Mouse (Mus musculus) heart, embryonic 15.5 days (tissue): ENCODE results near the gene Epm2aip1. TPM values are rescaled to one million over a fixed set of nuclear protein-coding genes. Genes with fewer than 3 reads are reported as not detected.

Source experiments
- ATAC-seq: fragments of 200-750 bp; cut with Nextera tagmentation; replicated peaks from 2 replicates; pipeline ENCODE4 v1.8.0; 2017; ENCODE audit warnings: low read depth, moderate TSS enrichment; ENCODE audit not compliant: insufficient number of reproducible peaks, insufficient read depth, low FRiP score
- H3K27ac ChIP-seq: fragments of 300-500 bp; sonication (generic); 2 replicates; pipeline ENCODE4 v1.5.1; 2015; ENCODE audit warnings: mild to moderate bottlenecking, inconsistent platforms
- H3K27me3 ChIP-seq: fragments of 300-500 bp; sonication (generic); 2 replicates; pipeline ENCODE4 v1.6.1; 2015; ENCODE audit warnings: inconsistent platforms
- H3K36me3 ChIP-seq: fragments of 300-500 bp; sonication (generic); 2 replicates; pipeline ENCODE4 v1.6.1; 2015; ENCODE audit warnings: mild to moderate bottlenecking, inconsistent platforms
- H3K4me1 ChIP-seq: fragments of 300-500 bp; sonication (generic); replicated peaks from 2 replicates; pipeline ENCODE4 v1.6.1; 2015; ENCODE audit warnings: inconsistent platforms
- H3K4me2 ChIP-seq: fragments of 300-500 bp; sonication (generic); 2 replicates; pipeline ENCODE4 v1.6.1; 2015; ENCODE audit warnings: inconsistent platforms, mild to moderate bottlenecking, moderate library complexity
- H3K4me3 ChIP-seq: fragments of 300-500 bp; sonication (generic); 2 replicates; pipeline ENCODE4 v1.5.1; 2015; ENCODE audit warnings: mild to moderate bottlenecking, inconsistent platforms
- H3K9ac ChIP-seq: fragments of 300-500 bp; sonication (generic); 2 replicates; pipeline ENCODE4 v1.6.1; 2015; ENCODE audit warnings: mild to moderate bottlenecking, inconsistent platforms
- H3K9me3 ChIP-seq: fragments of 300-500 bp; sonication (generic); replicated peaks from 2 replicates; pipeline ENCODE4 v1.6.1; 2016; ENCODE audit warnings: inconsistent platforms
- WGBS: fragments of 180-500 bp; shearing (Covaris S2); methylation state at CpG from one replicate; pipeline ENCODE4 v1.1.7; 2015; ENCODE audit warnings: mixed read lengths; 5-methylcytosine and 5-hydroxymethylcytosine counted together
- polyA plus RNA-seq: library from polyadenylated mRNA; unstranded; fragments of >200 nt; fragmentation: Nextera tagmentation; extraction: Ambion mirVana; gene quantifications from 2 replicates; pipeline ENCODE4 v1.2.1, GENCODE M21; 2015

Epm2aip1 gene
- polyA plus RNA-seq, 1 experiment from 2014 or later = 18.4 TPM

DNA sequence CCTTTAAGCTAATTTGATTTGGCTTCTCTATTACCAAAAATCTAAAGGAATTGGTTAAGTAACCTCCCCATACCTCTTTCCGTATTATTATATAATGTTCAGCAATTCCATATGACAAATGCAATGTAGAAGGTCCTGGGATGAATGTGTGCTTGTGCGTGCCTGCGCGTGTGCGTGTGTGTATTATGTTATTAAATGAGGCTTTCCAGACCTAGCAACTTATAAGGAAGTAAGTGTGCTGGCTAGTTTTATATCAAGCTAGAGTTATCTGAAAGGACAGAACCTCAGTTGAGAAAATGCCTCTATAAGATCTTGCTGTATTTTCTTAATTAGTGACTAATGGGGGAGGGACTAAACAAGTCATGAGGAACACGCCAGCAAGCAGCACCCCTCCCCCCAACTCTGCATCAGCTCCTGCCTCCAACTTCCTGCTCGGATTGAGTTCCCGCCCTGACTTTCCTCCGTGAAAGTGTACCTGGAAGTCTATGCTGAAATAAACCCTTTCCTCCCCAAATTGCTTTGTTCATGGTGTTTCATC, 17.6 kb downstream of the Epm2aip1 start:
- Histone ChIP-seq H3K36me3 (no peaks in the 10 kb centered on the region), H3K4me1 (peaks cover 8% of the 10 kb centered on the region), H3K9me3 (no peaks in the 10 kb centered on the region), H3K27me3 (no peaks in the 10 kb centered on the region), H3K4me3 (peak overlapping the region; percentile 7; the same call in 1 of the 2 replicates), H3K27ac (no peak overlapping the region), H3K9ac (no peak overlapping the region), H3K4me2 (peak overlapping the region; percentile 40)
- ATAC-seq = no peak
- WGBS = 48% methylated on average over 9 of the region's 9 CpGs

DNA sequence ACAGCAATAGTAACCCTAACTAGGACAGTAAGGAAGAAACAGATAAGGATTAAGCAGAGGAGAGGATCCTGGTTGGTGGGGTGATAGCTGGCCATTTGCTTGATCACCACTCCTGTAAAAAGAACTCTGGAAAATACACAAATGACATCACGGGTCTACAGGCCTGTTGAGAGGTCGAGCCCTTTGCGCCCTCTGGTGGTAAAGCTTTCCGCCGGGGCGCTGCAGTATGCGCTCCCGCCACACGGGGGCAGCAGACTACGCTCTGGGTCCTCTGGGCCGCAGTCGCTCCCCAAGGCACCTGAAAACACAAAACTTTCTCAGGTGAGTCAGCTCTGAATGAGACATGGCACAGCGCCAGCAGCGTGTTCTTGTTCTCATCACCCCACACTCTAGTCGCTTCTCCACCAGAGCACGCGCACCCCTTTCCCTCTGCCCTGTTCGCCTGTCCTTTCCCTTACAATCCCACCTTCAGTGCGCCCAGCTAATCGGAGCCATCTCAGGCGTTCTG, 18.2 kb downstream of the Epm2aip1 start:
- Histone ChIP-seq H3K9me3 (no peaks in the 10 kb centered on the region), H3K9ac (no peak overlapping the region), H3K36me3 (no peaks in the 10 kb centered on the region), H3K27me3 (no peaks in the 10 kb centered on the region), H3K4me1 (peaks cover 8% of the 10 kb centered on the region), H3K4me3 (peak overlapping the region; percentile 7; the same call in 1 of the 2 replicates), H3K4me2 (peak overlapping the region; percentile 40), H3K27ac (no peak overlapping the region)
- peak; percentile 51 for ATAC-seq
- 14% methylated on average over 21 of the region's 21 CpGs for WGBS

DNA sequence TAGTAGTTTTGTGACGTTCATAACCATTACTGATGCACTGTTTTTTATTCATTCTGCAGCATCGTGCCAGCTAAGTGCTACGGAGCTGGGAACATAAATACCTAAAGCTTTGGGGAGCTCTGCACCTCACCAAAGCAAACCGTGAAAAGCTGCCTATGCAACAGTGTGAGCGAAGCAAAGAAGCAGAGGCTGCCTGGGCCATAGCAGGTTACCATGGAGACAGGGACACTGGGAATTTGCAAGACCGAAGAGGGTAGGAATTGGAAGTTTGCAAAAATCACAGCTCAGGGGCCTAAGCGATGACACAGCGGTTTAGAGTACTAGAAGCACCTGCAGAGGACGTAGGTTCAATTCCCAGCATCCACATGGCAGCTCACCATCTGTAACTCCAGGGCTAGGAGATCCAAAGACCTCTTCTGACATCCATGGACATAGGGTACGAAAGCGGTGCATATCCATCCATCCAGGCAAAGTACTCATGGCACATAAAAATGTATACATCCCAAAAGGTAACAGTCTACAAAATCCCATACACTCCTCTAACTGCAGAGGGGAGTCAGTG, 18.9 kb downstream of the Epm2aip1 start:
- ATAC-seq = no peak

DNA sequence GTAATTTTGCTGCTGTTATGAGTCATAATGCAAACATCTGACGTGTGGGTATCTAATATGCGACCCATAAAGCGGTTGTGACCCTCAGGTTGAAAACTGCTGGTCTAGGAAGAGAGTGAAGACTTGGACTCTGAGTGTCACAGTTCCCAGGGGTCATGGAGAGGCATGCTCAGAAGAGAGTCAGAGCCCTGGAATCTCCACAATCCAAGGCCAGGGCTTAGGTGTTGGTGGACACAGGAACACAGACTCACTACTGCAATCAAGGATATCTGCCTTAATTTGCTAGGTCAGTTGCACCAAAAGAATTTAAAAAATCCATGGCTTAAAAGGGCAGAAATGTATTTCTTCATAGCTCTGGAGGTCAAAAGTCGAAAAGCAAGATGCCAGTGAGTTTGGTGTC, 21.5 kb downstream of the Epm2aip1 start:
- Histone ChIP-seq H3K9me3 (no peaks in the 10 kb centered on the region), H3K4me2 (no peak overlapping the region), H3K27ac (no peak overlapping the region), H3K4me3 (no peak overlapping the region), H3K27me3 (no peaks in the 10 kb centered on the region), H3K4me1 (peaks cover 4% of the 10 kb centered on the region), H3K36me3 (no peaks in the 10 kb centered on the region), H3K9ac (no peak overlapping the region)
- no peak for ATAC-seq
- 73% methylated on average over 4 of the region's 4 CpGs for WGBS

More for the DNA sequence above, 18.9 kb downstream of the Epm2aip1 start:
- 80% methylated on average over 11 of the region's 11 CpGs for WGBS
- Histone ChIP-seq H3K9me3 (no peaks in the 10 kb centered on the region), H3K4me3 (no peak overlapping the region), H3K27me3 (no peaks in the 10 kb centered on the region), H3K4me2 (no peak overlapping the region), H3K4me1 (peaks cover 7% of the 10 kb centered on the region), H3K27ac (no peak overlapping the region), H3K36me3 (no peaks in the 10 kb centered on the region), H3K9ac (no peak overlapping the region)

DNA sequence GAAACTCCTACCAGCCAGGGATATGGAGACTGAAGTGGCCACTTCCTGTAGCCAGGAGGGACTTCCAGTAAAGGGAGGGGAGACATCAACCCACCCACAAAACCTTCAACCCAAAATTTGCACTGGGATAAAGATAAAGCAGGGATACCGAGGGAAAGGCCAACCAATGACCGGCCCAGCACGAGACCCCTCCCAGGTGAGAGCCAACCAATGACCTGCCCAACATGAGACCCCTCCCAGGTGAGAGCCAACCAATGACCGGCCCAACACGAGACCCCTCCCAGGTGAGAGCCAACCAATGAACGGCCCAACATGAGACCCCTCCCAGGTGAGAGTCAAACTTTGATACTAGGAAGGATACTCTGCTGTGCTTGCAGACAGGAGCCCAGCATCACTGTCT, 23.2 kb downstream of the Epm2aip1 start:
- Histone ChIP-seq H3K27ac (no peak overlapping the region), H3K9ac (no peak overlapping the region), H3K9me3 (no peaks in the 10 kb centered on the region), H3K4me1 (no peaks in the 10 kb centered on the region; the same call in 1 of the 2 replicates), H3K36me3 (no peaks in the 10 kb centered on the region), H3K27me3 (no peaks in the 10 kb centered on the region), H3K4me3 (no peak overlapping the region), H3K4me2 (no peak overlapping the region)
- WGBS = 82% methylated on average over 6 of the region's 6 CpGs
- no peak for ATAC-seq

DNA sequence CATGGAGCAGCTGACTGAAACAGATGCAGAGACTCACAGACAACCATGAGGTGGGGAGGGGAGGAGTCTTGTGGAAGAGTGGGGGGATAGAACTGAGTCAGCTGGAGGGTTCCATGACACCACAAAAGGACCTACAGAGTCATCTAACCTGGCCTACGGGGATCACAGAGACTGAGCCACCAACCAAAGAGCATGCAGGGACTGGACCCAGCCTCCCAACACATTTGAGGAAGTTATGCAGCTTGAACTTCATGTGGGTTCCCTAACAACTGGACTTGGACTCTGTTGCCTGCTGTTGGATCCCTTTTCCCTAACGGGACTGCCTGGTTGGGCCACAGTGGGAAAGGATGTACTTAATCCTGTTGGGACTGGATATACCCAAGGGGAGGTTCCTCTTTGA, 23.6 kb downstream of the Epm2aip1 start:
- H3K27ac ChIP-seq = no peak overlapping the region
- WGBS = 67% methylated on average over 2 of the region's 2 CpGs
- no peak overlapping the region for H3K9ac ChIP-seq
- H3K4me3 ChIP-seq = no peak overlapping the region
- no peaks in the 10 kb centered on the region for H3K4me1 ChIP-seq
- no peak overlapping the region for H3K4me2 ChIP-seq
- no peaks in the 10 kb centered on the region for H3K9me3 ChIP-seq
- H3K36me3 ChIP-seq = no peaks in the 10 kb centered on the region
- no peak for ATAC-seq
- no peaks in the 10 kb centered on the region for H3K27me3 ChIP-seq

DNA sequence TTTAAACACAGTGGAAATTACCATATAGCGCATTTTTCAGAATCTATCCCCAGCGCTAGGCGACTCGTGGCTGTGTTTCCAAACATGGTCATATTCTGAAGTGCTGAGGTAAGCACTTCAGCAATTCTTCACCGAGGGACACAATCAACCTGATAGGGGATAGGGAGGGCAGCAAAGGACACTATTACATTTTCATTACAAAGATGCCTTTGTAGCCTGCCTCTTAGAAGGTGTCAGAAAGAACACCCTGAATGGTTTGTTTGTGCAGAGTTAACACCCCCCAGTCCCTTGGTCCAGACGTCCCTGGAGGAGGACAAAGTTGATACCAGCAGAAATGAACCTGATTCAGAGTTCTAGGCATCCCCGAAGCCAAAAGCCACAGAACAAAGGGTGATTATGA, 24.7 kb downstream of the Epm2aip1 start:
- H3K27me3 ChIP-seq = no peaks in the 10 kb centered on the region
- H3K36me3 ChIP-seq = no peaks in the 10 kb centered on the region
- H3K4me3 ChIP-seq = no peak overlapping the region
- no peak for ATAC-seq
- no peak overlapping the region for H3K4me2 ChIP-seq
- no peak overlapping the region for H3K9ac ChIP-seq
- 68% methylated on average over 7 of the region's 7 CpGs for WGBS
- no peaks in the 10 kb centered on the region for H3K9me3 ChIP-seq
- no peak overlapping the region for H3K27ac ChIP-seq
- H3K4me1 ChIP-seq = no peaks in the 10 kb centered on the region

DNA sequence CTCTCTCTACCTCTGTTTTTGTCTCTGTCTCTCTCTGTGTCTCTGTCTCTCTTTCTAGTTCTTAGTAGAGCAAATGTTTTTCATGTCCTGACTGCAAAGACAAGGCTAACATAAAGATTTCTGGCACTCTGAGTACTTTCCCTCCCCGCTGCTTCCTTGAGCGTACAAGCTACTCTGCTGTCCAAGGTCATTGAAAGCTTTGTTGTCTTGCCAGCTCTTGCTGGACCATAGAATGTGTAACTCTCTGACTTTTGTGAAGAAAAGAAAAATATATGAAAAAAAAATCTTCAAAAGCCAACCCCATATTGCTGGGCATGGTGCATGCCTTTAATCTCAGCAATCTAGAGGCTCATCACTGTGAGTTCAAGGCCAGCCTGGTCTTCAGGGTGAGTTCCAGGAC, 26.9 kb downstream of the Epm2aip1 start:
- no peak overlapping the region for H3K4me3 ChIP-seq
- no peaks in the 10 kb centered on the region for H3K27me3 ChIP-seq
- H3K4me2 ChIP-seq = no peak overlapping the region
- no peaks in the 10 kb centered on the region for H3K4me1 ChIP-seq
- H3K36me3 ChIP-seq = no peaks in the 10 kb centered on the region
- no peak overlapping the region for H3K27ac ChIP-seq
- 55% methylated on average over 2 of the region's 2 CpGs for WGBS
- no peak overlapping the region for H3K9ac ChIP-seq
- ATAC-seq = no peak
- no peaks in the 10 kb centered on the region for H3K9me3 ChIP-seq

DNA sequence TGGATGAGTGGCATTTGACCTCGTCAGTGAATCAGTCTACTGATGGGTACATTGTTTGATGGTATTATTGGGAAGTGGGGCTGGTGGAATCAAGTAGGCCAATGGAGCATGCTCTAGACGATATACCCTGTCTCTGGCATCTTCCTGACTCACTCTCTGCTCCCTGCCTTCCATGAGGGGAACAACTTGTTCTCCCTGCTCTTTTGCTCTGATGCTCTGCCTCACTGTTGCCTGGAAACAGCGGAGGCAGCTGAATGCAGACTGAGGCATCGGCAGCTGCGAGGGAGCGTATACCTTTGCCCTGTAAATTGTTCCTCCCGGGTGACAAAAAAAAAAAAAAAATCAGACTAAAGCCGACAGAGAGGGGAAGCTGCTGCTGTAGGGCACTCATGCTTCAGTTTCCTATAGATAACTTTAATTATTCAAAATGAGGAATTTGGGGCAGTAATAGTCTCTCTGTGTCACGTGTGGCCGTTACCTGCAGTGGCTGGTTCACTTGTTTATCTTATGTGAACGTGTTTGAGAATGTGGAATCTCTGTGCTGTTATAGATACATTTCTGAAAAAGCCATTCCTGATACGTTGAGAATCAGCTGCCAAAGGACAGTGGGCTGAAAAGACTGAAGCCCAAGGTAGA, 30.6 kb downstream of the Epm2aip1 start:
- WGBS = 77% methylated on average over 12 of the region's 12 CpGs
- no peak for ATAC-seq

DNA sequence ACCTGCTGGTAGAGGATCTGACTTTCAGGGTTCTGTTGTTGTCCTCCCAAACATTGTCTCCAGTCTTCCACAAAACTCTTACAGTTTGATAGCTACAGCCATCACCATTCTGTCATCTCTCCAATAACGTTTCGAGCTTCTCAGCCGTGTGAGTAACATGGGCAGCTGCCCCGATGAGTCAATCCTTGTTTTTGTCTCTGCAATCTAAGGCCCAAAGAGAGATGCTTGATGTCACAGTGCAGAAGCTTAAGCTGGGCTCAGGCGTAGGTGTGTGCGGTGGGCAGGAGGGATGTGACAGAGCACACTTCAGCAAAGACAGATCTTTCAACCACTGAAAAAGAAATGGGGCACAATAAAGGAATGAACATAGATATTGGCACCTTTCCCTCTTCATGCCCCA, 32.3 kb downstream of the Epm2aip1 start:
- no peaks in the 10 kb centered on the region for H3K9me3 ChIP-seq
- H3K36me3 ChIP-seq = no peaks in the 10 kb centered on the region
- 85% methylated on average over 6 of the region's 6 CpGs for WGBS
- H3K4me2 ChIP-seq = no peak overlapping the region
- H3K9ac ChIP-seq = no peak overlapping the region
- no peak overlapping the region for H3K4me3 ChIP-seq
- H3K27me3 ChIP-seq = peaks cover under 1% of the 10 kb centered on the region; the same call in 1 of the 2 replicates
- no peak for ATAC-seq
- no peaks in the 10 kb centered on the region for H3K4me1 ChIP-seq
- no peak overlapping the region for H3K27ac ChIP-seq

More for the DNA sequence above, 30.6 kb downstream of the Epm2aip1 start:
- H3K4me2 ChIP-seq = no peak overlapping the region
- H3K9me3 ChIP-seq = no peaks in the 10 kb centered on the region
- no peak overlapping the region for H3K9ac ChIP-seq
- H3K4me1 ChIP-seq = no peaks in the 10 kb centered on the region
- H3K4me3 ChIP-seq = no peak overlapping the region
- H3K36me3 ChIP-seq = no peaks in the 10 kb centered on the region
- H3K27ac ChIP-seq = no peak overlapping the region
- H3K27me3 ChIP-seq = no peaks in the 10 kb centered on the region

DNA sequence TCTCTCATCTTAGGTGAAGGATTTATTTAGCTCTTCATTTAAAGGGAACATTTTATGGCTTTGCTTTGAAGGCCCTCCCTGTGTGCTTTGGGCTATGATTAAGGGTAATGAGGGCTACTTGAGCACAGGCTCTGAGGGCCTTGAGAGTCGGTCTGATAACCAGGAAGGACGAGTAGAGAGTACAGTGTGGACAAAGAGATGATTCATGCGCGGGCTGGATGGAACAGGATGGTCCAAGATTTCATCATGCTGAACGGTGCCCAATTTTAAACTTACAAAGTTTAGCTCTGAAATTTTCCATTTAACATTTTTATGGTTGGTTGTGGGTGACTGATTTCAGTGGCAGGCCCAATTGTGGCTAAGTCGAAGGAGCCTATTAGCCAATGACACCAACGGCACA, 34.4 kb downstream of the Epm2aip1 start:
- no peak overlapping the region for H3K27ac ChIP-seq
- ATAC-seq = no peak
- H3K9ac ChIP-seq = no peak overlapping the region
- H3K27me3 ChIP-seq = peaks cover 21% of the 10 kb centered on the region
- H3K4me3 ChIP-seq = no peak overlapping the region
- WGBS = 78% methylated on average over 7 of the region's 7 CpGs
- no peak overlapping the region for H3K4me2 ChIP-seq
- H3K9me3 ChIP-seq = 0 out of 2 replicates have a peak, but pooled peaks cover 2% of the 10 kb centered on the region
- no peaks in the 10 kb centered on the region for H3K36me3 ChIP-seq
- H3K4me1 ChIP-seq = no peaks in the 10 kb centered on the region
